Mouse (Mus musculus) kidney, adult 2 months (tissue): ENCODE measurements around the gene Ppfibp1.

Experiments used
- CTCF ChIP-seq: fragments of 200-500 bp; conservative IDR thresholded peaks from 2 replicates; pipeline ENCODE4 v1.5.1; 2011; ENCODE audit warnings: low read depth, mild to moderate bottlenecking, control low read depth, low read length, moderate library complexity, mixed read lengths; ENCODE audit not compliant: insufficient read depth, insufficient read length
- POLR2A ChIP-seq: fragments of 200-500 bp; IDR thresholded peaks from one replicate; pipeline ENCODE4 v1.6.1; 2011; ENCODE audit warnings: low read depth, low read length, control low read depth

GRCm38 (mm10) chr6:146946327-146947029, 58.2 kb downstream of the Ppfibp1 start:
- TF ChIP-seq CTCF (no peak), POLR2A (no peak)
